Mouse (Mus musculus): ENCODE results near the gene Atf2. TPM values are rescaled to one million over a fixed set of nuclear protein-coding genes. Genes with fewer than 3 reads are reported as not detected.

The Atf2 gene
- polyA plus RNA-seq (2015; fragmentation: Illumina TruSeq; extraction: RNeasy Lipid Tissue Mini Kit (QIAGEN cat#74804); ENCODE audit: low read depth, low replicate concordance): 86.9 TPM

DNA sequence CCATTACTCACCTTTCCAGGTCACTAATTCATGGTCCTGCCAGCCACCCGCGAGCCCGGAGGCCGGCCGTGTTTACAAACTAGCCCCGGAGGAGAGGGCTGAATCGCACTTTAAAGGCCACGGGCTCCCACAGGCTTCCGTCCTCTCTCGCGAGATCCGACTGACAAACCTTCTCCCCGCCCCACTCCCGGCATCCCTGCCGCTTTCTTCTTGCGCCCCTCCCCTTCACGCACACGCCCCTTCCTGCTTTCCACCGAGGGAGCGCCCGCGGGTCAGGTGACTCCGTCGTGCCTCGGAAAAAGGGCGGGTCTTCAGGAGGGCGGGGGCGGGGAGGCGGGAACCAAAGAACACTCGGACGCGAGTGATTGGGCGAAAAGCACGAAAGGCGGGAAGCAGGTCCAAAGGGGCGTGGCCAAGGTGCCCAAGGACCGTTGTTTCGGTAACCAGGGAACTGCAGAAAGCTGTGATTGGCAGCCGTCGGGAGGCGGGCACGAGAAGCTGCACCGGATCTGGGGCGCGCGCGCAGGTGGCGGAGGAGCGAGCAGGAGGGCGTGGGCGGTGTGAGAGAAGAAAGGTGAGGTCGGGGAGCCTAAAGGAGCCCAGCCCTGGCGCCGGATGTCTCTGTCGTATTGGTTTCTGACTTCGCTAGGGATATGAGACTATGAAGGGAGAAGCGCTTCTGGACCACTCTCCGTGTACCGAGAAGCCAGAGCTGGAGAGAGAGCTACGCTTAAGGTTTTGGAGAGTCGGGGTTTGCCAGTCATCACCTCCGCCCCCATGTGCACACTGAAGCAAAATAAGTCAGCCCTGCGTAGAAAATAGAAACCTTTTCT is at the start of gene Atf2:
Gene Atf2 (minus strand): TSS at position 176 of the 833 bp plus-strand sequence.

GRCm38 (mm10) chr2:73911175-73911700 is 18.8 kb upstream of the Atf2 start, which contains the start of gene Atp5g3:
Gene Atp5g3, minus strand, starts transcription at chr2:73911326.

DNA sequence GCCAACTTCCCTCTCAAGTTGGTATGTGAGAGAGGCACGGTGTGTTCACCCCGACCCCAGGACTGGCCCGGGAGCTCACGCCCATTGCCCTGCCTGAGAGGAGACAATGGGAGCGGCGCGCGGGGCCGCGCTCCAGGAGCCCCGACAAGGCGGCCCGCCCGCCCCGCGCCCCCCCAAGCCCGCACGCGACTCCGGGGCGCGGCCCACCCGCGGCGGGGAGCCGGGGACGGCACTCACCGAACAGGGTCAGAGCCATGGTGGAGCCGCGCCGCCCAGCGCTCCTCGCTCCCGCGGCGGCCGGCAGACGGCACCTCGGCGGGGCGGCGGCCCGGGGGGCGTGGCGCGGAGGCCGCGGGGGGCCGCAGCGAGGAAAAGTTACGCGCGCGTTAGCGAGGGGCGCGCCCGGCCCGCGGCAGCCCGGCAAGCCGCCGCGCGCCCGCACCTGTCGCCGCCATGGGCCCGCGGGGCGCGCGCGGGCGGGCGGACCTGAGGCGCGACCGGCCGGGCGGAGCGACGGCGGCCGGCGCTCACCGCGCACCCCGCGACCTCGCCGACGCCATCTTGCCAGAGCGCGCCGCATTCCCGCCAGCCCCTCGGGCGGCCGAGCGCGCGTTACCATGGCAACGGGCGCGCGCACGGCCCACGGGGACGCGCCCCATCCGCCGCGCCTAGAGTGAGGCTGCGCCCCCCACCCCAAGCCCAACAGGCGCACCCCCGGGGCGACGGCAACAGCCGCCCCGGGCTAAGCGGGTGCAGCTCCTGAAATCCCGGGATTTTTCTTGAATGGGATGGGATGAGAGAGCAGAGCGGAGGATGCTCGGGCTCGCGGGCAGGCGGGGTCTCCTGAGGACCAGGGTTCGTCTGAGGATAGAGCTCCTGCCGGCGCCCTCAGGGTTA is 117.4 kb downstream of the Atf2 start, which contains the start of gene Chn1:
Gene Chn1 (minus strand): TSS at position 561 of the 897 bp plus-strand sequence.

Other genes with a start within 250 kb of the Atf2 start
- 1,525 TPM for gene Chn1, start 117.3 kb downstream of the Atf2 start, polyA plus RNA-seq (2015; fragmentation: Illumina TruSeq; extraction: RNeasy Lipid Tissue Mini Kit (QIAGEN cat#74804); ENCODE audit: low read depth, low replicate concordance)
- gene Atp5g3, start 18.7 kb upstream of the Atf2 start, polyA plus RNA-seq (2015; fragmentation: Illumina TruSeq; extraction: RNeasy Lipid Tissue Mini Kit (QIAGEN cat#74804); ENCODE audit: low read depth, low replicate concordance): 1,127 TPM

Measured in brain, adult 10 weeks (tissue).